Mouse (Mus musculus): Measurements from ENCODE around the gene Sdccag8.

- TF ChIP-seq POLR2A (IDR thresholded peaks at IDR 0.05; ENCODE audit: low read depth, low read length) (no peak), CTCF (conservative IDR thresholded peaks at IDR 0.05; ENCODE audit: insufficient read depth, insufficient read length, low read depth, low read length) (no peak)
Measured at GRCm38 (mm10) chr1:177054891-177055290, 240.4 kb downstream of the Sdccag8 start.
